Mouse (Mus musculus) right cerebral cortex, postnatal 36 days (tissue): Measurements from ENCODE around the gene Clec2i.
A peak's percentile ranks its signal among the peaks of the same experiment; 100 is the strongest.
"Not testable (repeated sequence)": the region's sequence is repeated elsewhere in the genome, so short reads cannot be mapped to it uniquely, and the experiment has no call there.

Experiments used
- DNase-seq, 2 experiments: peaks; one replicate each; pipeline ENCODE4 v3.0.0; 2022; ENCODE audit warnings: low spot score in 2 of 2, mixed read lengths in 1 of 2

Gene Clec2i

DNA sequence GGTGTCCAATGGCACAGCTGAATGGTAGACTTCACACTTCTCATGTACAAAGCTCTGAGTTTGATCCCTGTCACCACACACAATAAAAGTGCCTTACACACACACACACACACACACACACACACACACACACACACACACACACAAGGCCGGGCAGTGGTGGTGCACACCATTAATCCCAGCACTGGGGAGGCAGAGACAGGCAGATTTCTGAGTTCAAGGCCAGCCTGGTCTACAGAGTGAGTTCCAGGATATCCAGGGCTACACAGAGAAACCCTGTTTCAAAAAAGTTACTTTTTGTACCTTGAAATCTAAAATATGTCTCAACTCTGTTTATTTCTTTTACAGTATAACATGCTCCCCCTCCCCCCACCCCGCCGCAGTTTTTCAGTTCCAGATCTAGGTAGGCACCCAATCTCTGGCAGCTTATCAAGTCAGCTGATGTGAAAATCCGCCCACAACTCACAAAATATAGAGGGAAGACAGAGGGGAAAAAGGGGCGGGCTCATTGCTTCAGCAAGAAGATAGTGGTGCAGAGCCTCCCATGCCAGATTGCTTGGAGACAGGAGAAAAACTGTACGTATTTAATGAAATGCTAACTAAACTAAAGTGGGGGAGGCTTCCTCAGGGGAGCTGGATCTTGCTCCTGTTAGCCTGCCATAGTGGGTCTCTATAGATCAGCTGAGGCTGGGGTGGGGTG, at the start of gene Clec2i:
Clec2i (plus strand) TSS at position 498 of the 700 bp plus-strand sequence.
- DNase-seq, result peak; percentile 15 to 49

DNA sequence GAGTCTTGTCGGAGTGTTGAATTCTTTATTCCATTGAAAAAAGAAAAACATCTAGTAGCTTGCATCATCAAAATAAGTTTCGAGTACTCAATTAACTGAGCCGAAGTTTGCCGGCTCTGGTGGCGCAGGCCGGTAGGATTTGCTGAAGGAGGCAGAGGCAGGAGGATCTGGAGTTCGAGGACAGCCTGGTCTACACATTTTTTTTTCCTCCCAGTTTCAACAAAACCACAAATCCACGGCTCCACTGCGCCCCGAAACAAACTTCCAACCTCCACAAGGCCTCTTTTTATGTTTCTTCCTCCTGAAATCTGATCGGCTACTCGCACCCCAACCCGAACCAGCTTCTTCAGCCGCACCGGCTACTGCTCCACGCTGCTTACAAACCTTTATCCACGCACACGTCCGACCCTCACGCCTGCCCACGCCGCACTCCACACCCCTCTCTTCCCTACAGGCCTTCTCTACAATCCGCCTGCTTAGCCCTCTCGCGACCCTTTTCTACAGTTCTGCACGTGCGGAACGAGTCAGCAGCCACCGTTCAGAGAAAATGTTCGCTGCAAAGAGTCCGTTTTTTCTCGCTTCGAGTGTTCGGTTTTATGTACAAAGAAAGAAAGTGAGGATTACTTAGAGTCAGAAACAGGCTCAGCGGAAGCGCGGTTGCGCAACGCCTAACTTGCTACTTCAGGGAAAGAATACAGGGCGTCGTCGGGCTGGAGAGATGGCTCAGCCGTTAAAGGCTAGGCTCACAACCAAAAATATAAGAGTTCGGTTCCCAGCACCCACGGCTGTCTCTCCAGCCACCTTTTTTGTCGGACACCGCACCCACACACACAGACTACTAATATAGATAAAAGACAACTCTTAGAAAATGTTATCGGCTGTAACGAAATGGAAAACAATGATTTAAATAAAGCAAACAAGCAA, 48.8 kb upstream of the Clec2i start:
- peak; percentile 86 to 89 for DNase-seq

GRCm38 (mm10) chr6:128839266-128839771, 48.1 kb upstream of the Clec2i start:
- DNase-seq, result peak; percentile 48 to 62

DNA sequence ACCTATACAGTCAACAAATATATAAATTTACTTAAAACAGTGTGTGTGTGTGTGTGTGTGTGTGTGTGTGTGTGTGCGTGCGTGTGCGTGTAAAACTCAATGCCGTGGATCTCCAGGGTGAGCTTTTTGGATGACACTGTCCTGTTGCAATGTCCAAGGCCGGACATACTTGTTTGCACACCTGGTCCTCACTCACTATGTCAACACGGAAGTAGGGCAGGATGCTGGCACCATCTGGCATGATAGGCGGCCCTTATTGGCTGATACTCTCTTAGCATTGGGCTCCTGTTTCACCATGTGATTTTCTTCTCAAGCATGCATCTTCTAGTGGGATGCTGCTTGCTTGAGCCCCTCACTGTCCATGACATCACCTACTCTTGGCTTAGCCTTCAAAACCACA, 47.5 kb upstream of the Clec2i start:
- DNase-seq, result no peak

GRCm38 (mm10) chr6:128840669-128841068, 46.7 kb upstream of the Clec2i start:
- not testable (repeated sequence) for DNase-seq

DNA sequence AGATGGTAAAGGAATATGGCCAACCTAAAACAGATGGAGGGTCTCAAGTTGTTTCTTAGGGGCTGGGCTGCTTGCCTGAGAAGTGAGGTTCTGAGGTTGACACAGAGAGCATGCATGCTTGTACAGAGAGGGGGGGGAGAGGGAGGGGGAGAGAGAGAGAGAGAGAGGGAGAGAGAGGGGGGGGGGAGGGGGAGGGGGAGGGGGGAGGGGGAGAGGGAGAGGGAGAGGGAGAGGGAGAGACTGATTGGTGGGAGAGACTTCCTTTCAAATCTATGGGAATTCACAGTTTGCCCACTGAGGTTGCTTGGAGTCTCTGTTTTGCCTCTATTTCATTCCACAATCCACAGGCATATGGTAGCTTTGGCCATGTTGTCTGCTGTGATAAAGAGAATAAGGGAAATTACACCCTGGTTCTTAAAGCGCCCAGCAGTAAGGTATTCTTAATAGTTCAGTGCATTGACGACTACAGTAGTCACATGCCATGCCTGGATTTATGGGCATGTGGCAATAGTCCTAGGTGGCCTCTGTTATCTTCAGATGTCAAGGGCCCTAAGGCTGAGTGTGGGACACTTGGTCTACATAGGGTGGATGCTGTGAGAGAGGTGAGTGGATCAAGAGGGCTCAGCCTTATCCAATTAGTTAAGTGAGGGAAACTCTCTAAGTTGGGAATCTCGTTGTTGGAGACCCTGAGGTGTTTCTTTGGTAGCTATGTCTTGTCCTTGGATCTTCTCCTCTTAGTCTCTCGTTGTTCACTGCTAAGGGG, 45.9 kb upstream of the Clec2i start:
- no peak for DNase-seq

GRCm38 (mm10) chr6:128842356-128842944, 44.9 kb upstream of the Clec2i start:
- peak in 1 of 2 experiments; percentile 2 for DNase-seq

GRCm38 (mm10) chr6:128842945-128843478, 44.4 kb upstream of the Clec2i start:
- peak; percentile 89 to 92 for DNase-seq

DNA sequence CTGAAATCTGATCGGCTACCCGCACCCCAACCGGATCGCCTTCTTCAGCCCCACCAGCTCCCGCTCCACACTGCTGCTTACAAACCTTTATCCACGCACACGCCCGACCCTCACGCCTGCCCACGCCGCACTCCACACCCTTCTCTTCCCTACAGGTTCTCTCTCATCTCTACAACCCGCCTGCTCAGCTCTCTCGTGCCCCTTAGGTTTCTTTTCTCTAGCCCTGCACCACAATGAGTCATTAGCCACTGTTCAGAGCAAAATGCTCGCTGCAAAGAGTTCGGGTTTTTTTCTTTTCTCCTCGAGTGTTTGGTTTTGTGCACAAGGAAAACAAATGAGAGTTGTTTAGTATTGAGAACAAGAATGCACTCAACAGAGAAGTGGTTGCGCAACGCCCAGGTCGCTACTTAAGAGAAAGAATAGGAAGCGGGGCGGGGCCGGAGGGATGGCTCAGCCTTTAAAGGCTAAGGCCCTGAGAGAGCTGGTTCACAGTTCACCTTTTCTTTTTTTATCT, 43.9 kb upstream of the Clec2i start:
- DNase-seq, result peak in 1 of 2 experiments; percentile 21

DNA sequence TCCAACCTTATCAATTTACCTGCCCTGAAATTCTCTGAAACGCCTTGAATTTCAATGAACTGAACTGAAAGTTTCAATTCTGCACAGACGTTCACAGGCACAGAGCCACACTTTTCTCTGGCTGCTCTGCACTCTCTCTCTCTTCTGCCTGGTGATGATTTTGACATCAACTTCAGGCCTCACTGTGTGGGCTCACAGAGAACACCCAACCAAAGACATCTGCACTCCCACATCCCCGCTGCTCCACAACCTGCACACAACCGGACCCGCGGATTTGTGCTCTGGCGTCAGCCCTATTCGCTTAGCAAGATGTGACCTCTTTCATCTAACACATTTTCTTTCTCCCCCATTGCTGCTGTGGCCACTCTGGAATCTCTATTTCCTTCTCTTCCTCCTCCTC, 43.3 kb upstream of the Clec2i start:
- DNase-seq, result peak in 1 of 2 experiments; percentile 20

GRCm38 (mm10) chr6:128844586-128845080, 42.8 kb upstream of the Clec2i start:
- DNase-seq, result no peak

GRCm38 (mm10) chr6:128845319-128845979, 41.9 kb upstream of the Clec2i start:
- peak; percentile 66 to 68 for DNase-seq

DNA sequence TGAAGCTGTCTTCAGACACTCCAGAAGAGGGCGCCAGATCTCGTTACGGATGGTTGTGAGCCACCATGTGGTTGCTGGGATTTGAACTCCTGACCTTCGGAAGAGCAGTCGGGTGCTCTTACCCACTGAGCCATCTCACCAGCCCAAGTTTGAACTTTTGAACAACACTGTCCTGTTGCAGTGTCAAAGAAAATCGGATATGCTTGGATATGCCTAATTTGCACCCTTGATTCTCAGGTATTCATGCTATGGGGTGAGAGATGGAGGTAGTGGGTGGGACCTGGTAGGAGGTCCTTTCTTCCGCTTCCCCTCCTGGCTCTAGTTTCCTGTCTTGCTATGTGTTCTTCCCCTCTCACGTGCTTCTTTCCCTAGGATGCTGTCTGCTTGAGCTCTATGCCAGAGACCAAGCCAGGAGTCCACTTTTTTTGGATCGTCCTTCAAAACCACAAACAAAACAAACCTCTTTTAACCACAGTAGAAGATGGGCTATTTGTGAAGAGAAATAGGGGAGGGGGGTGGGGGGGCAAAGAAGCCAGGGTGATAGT, 41.3 kb upstream of the Clec2i start:
- DNase-seq, result no peak

DNA sequence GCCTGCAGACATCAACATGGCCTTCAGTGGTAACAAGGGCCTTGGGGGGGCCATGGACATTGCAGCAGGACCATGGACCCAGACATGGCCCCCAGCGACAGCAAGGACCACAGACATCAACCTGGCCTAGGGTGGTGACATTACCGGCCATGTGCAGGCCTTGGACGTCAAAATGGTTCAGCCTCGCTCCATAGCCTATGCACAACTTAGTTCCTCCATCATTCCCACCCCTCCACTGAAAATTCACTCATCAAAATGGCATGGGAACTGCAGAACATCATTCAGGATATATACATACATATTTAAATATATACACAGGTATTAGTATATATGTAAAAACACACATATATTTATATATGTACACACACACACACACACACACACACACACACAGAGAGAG, 40.0 kb upstream of the Clec2i start:
- DNase-seq, result no peak

DNA sequence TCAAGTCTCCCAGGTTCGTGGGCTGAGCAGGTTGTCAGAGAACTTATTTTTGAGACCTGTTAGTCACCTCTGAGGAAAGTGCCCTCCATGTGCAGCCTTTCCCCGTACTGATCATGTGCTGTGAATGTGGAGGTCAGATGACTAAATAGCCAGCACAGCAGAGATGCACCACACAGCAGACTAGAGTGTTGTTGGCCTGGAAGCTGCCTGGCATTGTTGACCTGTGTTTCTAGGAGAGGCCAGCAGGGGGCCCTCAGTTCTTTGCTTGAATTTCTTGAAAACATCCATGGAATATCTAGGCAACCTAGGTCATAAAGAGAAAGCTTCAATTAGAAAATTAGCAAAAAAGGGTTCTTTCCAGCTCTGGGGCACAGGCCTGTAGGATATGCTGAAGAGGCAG, 37.5 kb upstream of the Clec2i start:
- no peak for DNase-seq

GRCm38 (mm10) chr6:128850671-128851070, 36.7 kb upstream of the Clec2i start:
- no peak for DNase-seq

- DNase-seq, result no peak
Measured at GRCm38 (mm10) chr6:128851151-128851550, 36.2 kb upstream of the Clec2i start.

DNA sequence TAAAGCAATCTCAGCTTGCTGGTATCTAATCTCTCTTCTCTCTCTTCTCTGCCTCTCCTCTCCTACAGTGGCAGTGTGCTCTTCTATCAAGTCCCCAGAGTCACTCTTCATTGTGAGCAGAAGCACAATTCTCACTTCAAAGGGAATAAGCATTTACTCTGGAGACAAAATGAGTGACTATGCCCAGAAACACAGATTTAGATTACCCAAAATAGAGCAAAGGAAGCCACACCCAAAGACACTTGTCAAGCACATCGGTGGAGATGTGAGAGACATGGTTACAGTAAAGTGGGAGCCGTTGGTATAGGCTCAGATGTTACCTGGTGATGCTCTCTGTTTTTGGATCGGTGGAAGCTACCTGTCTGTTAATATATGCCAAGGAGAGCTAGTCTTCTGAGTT, 34.6 kb upstream of the Clec2i start:
- DNase-seq, result no peak

GRCm38 (mm10) chr6:128854024-128854820, 33.2 kb upstream of the Clec2i start:
- peak in 1 of 2 experiments; percentile 26 for DNase-seq
